Mouse (Mus musculus): Measurements from ENCODE around the gene Kdm4d. TPM values are rescaled to one million over a fixed set of nuclear protein-coding genes. Genes with fewer than 3 reads are reported as not detected.

Kdm4d gene
- polyA plus RNA-seq, 1 experiment from 2014 or later, result 0.07 TPM

GRCm38 (mm10) chr9:14530004-14530403 is 29.7 kb upstream of the Kdm4d start:
- 74% methylated on average over 5 of the region's 5 CpGs for WGBS
- Histone ChIP-seq H3K9me3 (replicated peaks; ENCODE audit: control insufficient read depth, low read length) (no peaks in the 10 kb centered on the region), H3K27me3 (ENCODE audit: control insufficient read depth, insufficient read depth, low read length) (no peaks in the 10 kb centered on the region), H3K9ac (replicated peaks; ENCODE audit: low read length) (no peak overlapping the region), H3K4me2 (ENCODE audit: low read depth, low read length) (no peak overlapping the region), H3K27ac (replicated peaks; ENCODE audit: low read depth, low read length) (no peak overlapping the region), H3K4me3 (ENCODE audit: low read depth, low read length) (no peak overlapping the region), H3K36me3 (replicated peaks; ENCODE audit: control insufficient read depth, insufficient read depth, low read depth, low read length) (no peaks in the 10 kb centered on the region), H3K4me1 (ENCODE audit: control insufficient read depth, insufficient read depth, low read length) (no peaks in the 10 kb centered on the region)
- ATAC-seq (replicated peaks; ENCODE audit: insufficient number of reproducible peaks, low FRiP score, low TSS enrichment, low read depth) (no peak), DNase-seq (ENCODE audit: low spot score) (no peak)

- H3K9ac ChIP-seq (replicated peaks; ENCODE audit: low read length), result no peak overlapping the region
- ATAC-seq (replicated peaks; ENCODE audit: insufficient number of reproducible peaks, low FRiP score, low TSS enrichment, low read depth) (no peak), DNase-seq (ENCODE audit: low spot score) (peak; percentile 81)
- H3K27me3 ChIP-seq (ENCODE audit: control insufficient read depth, insufficient read depth, low read length), result no peaks in the 10 kb centered on the region
- H3K36me3 ChIP-seq (replicated peaks; ENCODE audit: control insufficient read depth, insufficient read depth, low read depth, low read length), result no peaks in the 10 kb centered on the region
- no peaks in the 10 kb centered on the region for H3K9me3 ChIP-seq (replicated peaks; ENCODE audit: control insufficient read depth, low read length)
- H3K4me3 ChIP-seq (ENCODE audit: low read depth, low read length), result no peak overlapping the region
- no peak overlapping the region for H3K27ac ChIP-seq (replicated peaks; ENCODE audit: low read depth, low read length)
- no peak overlapping the region for H3K4me2 ChIP-seq (ENCODE audit: low read depth, low read length)
- WGBS, result 14% methylated on average over 4 of the region's 4 CpGs
- H3K4me1 ChIP-seq (ENCODE audit: control insufficient read depth, insufficient read depth, low read length), result no peaks in the 10 kb centered on the region
Observed at GRCm38 (mm10) chr9:14523408-14524043, 23.2 kb upstream of the Kdm4d start.

GRCm38 (mm10) chr9:14521695-14522094 is 21.4 kb upstream of the Kdm4d start:
- Histone ChIP-seq H3K36me3 (replicated peaks; ENCODE audit: control insufficient read depth, insufficient read depth, low read depth, low read length) (no peaks in the 10 kb centered on the region), H3K9ac (replicated peaks; ENCODE audit: low read length) (no peak overlapping the region), H3K4me1 (ENCODE audit: control insufficient read depth, insufficient read depth, low read length) (no peaks in the 10 kb centered on the region), H3K4me2 (ENCODE audit: low read depth, low read length) (no peak overlapping the region), H3K9me3 (replicated peaks; ENCODE audit: control insufficient read depth, low read length) (no peaks in the 10 kb centered on the region), H3K4me3 (ENCODE audit: low read depth, low read length) (no peak overlapping the region), H3K27ac (replicated peaks; ENCODE audit: low read depth, low read length) (no peak overlapping the region), H3K27me3 (ENCODE audit: control insufficient read depth, insufficient read depth, low read length) (no peaks in the 10 kb centered on the region)
- ATAC-seq (replicated peaks; ENCODE audit: insufficient number of reproducible peaks, low FRiP score, low TSS enrichment, low read depth) (no peak), DNase-seq (ENCODE audit: low spot score) (no peak)
- WGBS, result 43% methylated on average over 2 of the region's 2 CpGs

- DNase-seq (ENCODE audit: low spot score) (peak; percentile 25), ATAC-seq (replicated peaks; ENCODE audit: insufficient number of reproducible peaks, low FRiP score, low TSS enrichment, low read depth) (no peak)
- H3K36me3 ChIP-seq (replicated peaks; ENCODE audit: control insufficient read depth, insufficient read depth, low read depth, low read length), result no peaks in the 10 kb centered on the region
- H3K4me1 ChIP-seq (ENCODE audit: control insufficient read depth, insufficient read depth, low read length), result no peaks in the 10 kb centered on the region
- no peak overlapping the region for H3K27ac ChIP-seq (replicated peaks; ENCODE audit: low read depth, low read length)
- WGBS, result 34% methylated on average over 3 of the region's 3 CpGs
- no peak overlapping the region for H3K4me2 ChIP-seq (ENCODE audit: low read depth, low read length)
- no peak overlapping the region for H3K4me3 ChIP-seq (ENCODE audit: low read depth, low read length)
- H3K9me3 ChIP-seq (replicated peaks; ENCODE audit: control insufficient read depth, low read length), result no peaks in the 10 kb centered on the region
- H3K9ac ChIP-seq (replicated peaks; ENCODE audit: low read length), result no peak overlapping the region
- H3K27me3 ChIP-seq (ENCODE audit: control insufficient read depth, insufficient read depth, low read length), result no peaks in the 10 kb centered on the region
Observed at GRCm38 (mm10) chr9:14520971-14521670, 20.8 kb upstream of the Kdm4d start.

GRCm38 (mm10) chr9:14518105-14518504 is 17.8 kb upstream of the Kdm4d start:
- no peak overlapping the region for H3K4me3 ChIP-seq (ENCODE audit: low read depth, low read length)
- H3K27me3 ChIP-seq (ENCODE audit: control insufficient read depth, insufficient read depth, low read length), result no peaks in the 10 kb centered on the region
- no peak for ATAC-seq (replicated peaks; ENCODE audit: insufficient number of reproducible peaks, low FRiP score, low TSS enrichment, low read depth)
- no peak overlapping the region for H3K9ac ChIP-seq (replicated peaks; ENCODE audit: low read length)
- H3K27ac ChIP-seq (replicated peaks; ENCODE audit: low read depth, low read length), result no peak overlapping the region
- no peaks in the 10 kb centered on the region for H3K4me1 ChIP-seq (ENCODE audit: control insufficient read depth, insufficient read depth, low read length)
- DNase-seq (ENCODE audit: low spot score), result no peak
- no peak overlapping the region for H3K4me2 ChIP-seq (ENCODE audit: low read depth, low read length)
- H3K9me3 ChIP-seq (replicated peaks; ENCODE audit: control insufficient read depth, low read length), result no peaks in the 10 kb centered on the region
- no peaks in the 10 kb centered on the region for H3K36me3 ChIP-seq (replicated peaks; ENCODE audit: control insufficient read depth, insufficient read depth, low read depth, low read length)
- 72% methylated on average over 3 of the region's 3 CpGs for WGBS

- no peak overlapping the region for H3K27ac ChIP-seq (replicated peaks; ENCODE audit: low read depth, low read length)
- no peaks in the 10 kb centered on the region for H3K27me3 ChIP-seq (ENCODE audit: control insufficient read depth, insufficient read depth, low read length)
- no peaks in the 10 kb centered on the region for H3K9me3 ChIP-seq (replicated peaks; ENCODE audit: control insufficient read depth, low read length)
- 47% methylated on average over 1 of the region's 1 CpGs for WGBS
- H3K9ac ChIP-seq (replicated peaks; ENCODE audit: low read length), result no peak overlapping the region
- no peak overlapping the region for H3K4me2 ChIP-seq (ENCODE audit: low read depth, low read length)
- H3K36me3 ChIP-seq (replicated peaks; ENCODE audit: control insufficient read depth, insufficient read depth, low read depth, low read length), result no peaks in the 10 kb centered on the region
- DNase-seq (ENCODE audit: low spot score) (no peak), ATAC-seq (replicated peaks; ENCODE audit: insufficient number of reproducible peaks, low FRiP score, low TSS enrichment, low read depth) (no peak)
- H3K4me3 ChIP-seq (ENCODE audit: low read depth, low read length), result no peak overlapping the region
- no peaks in the 10 kb centered on the region for H3K4me1 ChIP-seq (ENCODE audit: control insufficient read depth, insufficient read depth, low read length)
Observed at GRCm38 (mm10) chr9:14517296-14517695, 17.0 kb upstream of the Kdm4d start.

GRCm38 (mm10) chr9:14512633-14513445 is 12.6 kb upstream of the Kdm4d start:
- 74% methylated on average over 9 of the region's 9 CpGs for WGBS
- H3K27ac ChIP-seq (replicated peaks; ENCODE audit: low read depth, low read length), result no peak overlapping the region
- H3K4me3 ChIP-seq (ENCODE audit: low read depth, low read length), result no peak overlapping the region
- peaks cover 3% of the 10 kb centered on the region; the same call in 1 of the 2 replicates for H3K36me3 ChIP-seq (replicated peaks; ENCODE audit: control insufficient read depth, insufficient read depth, low read depth, low read length)
- H3K4me2 ChIP-seq (ENCODE audit: low read depth, low read length), result no peak overlapping the region
- no peaks in the 10 kb centered on the region for H3K4me1 ChIP-seq (ENCODE audit: control insufficient read depth, insufficient read depth, low read length)
- ATAC-seq (replicated peaks; ENCODE audit: insufficient number of reproducible peaks, low FRiP score, low TSS enrichment, low read depth) (peak; percentile 72), DNase-seq (ENCODE audit: low spot score) (peak; percentile 74)
- H3K9me3 ChIP-seq (replicated peaks; ENCODE audit: control insufficient read depth, low read length), result no peaks in the 10 kb centered on the region
- H3K27me3 ChIP-seq (ENCODE audit: control insufficient read depth, insufficient read depth, low read length), result no peaks in the 10 kb centered on the region
- no peak overlapping the region for H3K9ac ChIP-seq (replicated peaks; ENCODE audit: low read length)
